Mouse (Mus musculus) heart, postnatal 0 days (tissue): ENCODE data around the gene Calcr.

ENCODE experiments used
- CTCF ChIP-seq: IDR thresholded peaks from 2 replicates; pipeline ENCODE4 v1.5.1; 2016; ENCODE audit warnings: antibody characterized with exemption, control low read depth, low read depth
- EP300 ChIP-seq: IDR thresholded peaks from 2 replicates; pipeline ENCODE4 v1.6.1; 2016; ENCODE audit warnings: antibody characterized with exemption, low read depth

- TF ChIP-seq CTCF, result no peak
- no peak for TF ChIP-seq EP300
Measured at GRCm38 (mm10) chr6:3664147-3664716, 100.3 kb downstream of the Calcr start.
